Mouse (Mus musculus): Measurements from ENCODE around the gene Dgcr2.

Dgcr2 gene

DNA sequence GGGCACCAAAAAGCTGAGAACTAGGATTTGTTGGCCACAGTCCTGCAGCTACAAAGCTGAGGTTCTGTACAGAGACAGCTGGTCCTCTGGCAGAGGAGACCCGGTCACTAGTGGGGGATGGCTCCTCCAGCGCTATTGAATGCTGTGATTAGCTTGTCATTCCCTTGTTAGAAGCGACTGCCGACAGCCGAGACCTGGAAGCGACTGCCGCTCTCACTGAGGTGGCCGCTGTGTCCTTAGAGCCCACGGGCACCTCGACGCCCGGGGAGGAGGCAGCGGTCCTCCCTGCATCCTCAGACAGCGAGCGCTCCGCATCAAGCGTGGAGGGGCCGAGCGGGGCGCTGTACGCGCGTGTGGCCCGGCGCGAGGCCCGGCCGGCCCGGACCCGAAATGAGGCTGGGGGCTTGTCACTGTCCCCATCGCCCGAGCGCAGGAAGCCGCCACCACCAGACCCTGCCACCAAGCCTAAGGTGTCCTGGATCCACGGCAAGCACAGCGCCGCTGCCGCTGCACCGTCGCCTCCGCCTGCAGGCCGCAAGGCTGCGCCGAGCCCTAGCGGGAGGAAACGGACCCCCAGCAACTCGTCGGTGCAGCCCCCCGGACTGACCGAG, 91.7 kb downstream of the Dgcr2 start:
- no peak for DNase-seq

DNA sequence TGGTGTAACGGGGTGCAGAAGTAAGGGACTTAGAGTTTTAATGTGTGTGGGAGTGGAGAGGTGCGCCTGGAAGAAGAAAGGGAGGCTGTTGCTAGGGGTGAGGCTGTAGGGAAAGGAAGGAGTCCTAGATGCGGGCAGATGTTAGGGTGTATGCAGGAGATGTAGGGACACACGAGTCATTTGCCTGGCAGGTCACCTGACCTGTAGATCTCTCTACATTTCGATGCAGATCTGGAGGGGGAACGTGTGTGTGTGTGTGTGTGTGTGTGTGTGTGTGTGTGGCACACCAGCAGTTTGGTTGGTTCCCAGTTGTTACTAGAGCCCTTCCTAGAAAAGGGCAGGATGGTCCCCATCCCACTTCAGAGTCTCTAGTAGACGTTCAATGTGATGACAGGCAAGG, 93.4 kb downstream of the Dgcr2 start:
- DNase-seq: no peak

DNA sequence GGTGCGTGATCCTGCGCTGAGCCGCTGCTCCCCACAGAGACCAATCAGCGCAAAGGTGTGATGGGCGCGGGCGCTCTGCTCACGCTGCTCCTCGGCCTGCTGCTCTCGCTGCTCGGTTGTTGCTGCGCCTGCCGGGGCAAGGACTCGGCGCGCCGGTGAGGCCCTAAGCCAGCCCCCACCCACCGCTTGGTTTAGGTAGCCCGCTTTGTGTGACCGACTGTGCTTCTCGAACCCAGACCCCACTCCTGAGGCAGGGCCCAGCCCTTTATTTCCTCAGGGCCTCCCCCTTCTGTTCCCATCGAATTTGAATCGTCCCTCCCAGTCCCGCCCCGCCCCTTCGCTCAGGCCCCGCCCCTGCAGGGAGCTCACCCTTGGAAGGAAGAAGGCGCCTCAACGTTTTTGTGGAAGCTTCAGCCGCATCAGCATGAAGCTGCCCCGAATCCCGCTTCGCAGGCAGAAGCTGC, 93.9 kb downstream of the Dgcr2 start:
- peak; percentile 44 for DNase-seq

DNA sequence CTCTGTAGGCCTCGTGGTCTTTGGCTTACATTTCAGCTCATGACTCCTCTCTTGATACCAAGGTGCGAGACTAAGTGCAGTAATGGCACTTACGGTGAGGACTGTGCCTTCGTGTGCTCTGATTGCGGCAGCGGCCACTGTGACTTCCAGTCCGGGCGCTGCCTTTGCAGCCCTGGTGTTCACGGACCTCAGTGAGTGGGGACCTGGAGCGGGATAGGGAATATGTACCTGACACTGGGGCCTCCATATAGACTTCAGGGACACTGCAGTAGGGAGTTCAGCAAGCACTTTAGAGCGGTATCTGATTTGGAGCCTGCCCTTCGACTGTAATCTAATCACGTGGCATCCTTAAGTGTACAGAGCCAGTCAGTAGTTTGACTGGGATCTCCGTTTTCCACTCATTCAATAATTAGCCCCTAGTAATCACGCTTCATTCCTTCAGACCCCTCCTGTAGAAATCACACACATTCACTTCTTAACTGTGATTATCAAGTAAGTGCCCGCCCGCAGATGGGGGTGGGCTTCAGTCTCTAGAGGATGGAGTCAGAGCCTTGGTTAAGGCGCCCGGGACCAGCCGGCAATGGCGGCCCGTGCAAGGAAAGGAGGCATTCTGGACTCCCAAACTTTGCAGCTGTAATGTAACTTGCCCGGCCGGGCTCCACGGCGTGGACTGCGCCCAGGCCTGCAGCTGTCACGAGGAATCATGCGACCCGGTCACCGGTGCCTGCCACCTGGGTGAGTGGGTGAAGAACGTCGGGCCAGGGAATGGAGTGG, 94.5 kb downstream of the Dgcr2 start:
- no peak for DNase-seq

DNA sequence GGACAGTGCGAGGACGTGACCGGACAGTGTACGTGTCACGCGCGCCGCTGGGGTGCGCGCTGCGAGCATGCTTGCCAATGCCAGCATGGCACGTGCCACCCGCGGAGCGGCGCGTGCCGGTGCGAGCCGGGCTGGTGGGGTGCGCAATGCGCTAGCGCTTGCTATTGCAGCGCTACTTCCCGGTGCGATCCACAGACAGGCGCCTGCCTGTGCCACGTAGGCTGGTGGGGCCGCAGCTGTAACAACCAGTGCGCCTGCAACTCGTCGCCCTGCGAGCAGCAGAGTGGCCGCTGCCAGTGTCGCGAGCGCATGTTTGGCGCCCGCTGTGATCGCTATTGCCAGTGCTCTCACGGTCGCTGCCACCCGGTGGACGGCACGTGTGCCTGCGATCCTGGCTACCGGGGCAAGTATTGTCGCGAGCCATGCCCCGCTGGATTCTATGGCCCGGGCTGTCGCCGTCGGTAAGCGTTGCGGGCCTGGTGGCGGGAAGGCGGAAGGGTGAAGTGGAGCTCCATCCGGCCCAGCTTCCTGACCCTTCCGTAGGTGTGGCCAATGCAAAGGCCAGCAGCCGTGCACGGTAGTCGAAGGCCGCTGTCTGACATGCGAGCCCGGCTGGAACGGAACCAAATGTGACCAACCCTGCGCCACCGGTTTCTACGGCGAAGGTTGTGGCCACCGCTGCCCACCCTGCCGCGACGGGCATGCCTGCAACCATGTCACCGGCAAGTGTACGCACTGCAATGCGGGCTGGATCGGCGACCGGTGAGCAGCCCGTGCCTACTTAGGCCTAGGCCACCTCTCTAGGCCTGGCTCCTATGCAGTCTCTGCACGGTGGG, 95.3 kb downstream of the Dgcr2 start:
- peak; percentile 23 for DNase-seq

DNA sequence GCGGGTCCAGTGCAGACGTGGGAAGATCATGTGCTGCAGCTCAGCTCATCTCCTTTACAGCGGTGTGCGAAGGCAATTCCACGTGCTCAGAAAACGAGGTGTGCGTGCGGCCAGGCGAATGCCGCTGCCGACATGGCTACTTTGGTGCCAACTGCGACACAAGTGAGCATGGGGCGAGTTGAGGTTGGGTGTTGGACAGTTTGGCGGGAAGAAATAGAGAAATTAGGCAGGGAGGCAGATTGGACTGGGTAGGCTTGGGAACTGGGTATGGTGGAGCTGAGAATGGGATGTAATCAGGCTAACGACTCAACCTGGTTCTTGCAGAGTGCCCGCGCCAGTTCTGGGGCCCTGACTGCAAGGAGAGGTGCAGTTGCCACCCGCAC, 95.9 kb downstream of the Dgcr2 start:
- DNase-seq: no peak

DNA sequence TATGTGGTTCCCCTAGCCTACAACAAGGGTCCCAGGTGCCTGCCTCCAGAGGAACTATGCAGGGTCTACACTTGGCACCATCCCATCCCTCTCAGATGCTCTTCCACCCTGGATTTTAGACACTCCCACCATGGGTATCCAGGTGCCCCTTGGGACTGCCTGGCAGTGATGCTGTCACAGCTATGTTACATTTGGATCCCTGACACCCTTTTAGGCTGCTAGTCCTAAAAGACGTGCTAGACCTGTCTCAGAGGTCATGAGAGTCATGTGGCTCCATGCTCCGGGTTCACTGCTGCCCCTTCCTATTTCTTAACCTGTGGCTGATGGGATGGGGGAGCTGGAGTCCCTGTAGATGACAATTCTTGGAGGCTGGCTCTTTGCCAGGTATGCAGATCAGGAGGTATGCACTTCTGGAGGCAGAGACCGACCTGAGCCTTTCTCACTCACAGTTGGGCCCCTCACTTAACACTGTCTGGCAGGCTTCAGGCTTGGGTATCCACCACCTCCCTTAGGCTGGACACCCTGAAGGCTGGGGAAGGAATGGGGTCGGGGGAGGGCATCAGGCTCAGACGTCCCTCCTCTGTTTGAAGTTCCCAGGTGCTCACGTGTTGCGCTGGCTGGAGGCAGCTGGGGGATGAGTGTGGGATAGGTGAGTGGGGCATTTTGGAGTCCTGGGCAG, 96.4 kb downstream of the Dgcr2 start:
- no peak for DNase-seq

DNA sequence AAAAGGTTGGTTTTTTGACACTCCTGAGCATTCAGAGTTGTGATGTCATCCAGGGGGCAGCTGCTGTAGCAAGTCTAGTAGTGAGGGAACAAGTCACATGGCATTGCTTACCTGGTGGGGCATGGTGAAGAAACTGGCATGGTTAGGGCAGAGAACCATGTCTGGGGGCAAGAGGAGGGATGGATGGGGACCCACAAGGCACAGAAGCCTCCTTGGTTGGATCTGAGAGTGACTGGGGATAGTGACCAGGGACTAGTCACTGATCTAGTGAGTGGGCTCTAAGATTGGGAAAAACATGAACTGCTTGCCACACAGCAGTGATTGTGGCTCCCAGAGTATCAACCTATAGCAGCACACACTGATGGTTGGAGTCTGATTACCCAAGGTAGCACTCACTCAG, 98.8 kb downstream of the Dgcr2 start:
- DNase-seq: no peak

DNA sequence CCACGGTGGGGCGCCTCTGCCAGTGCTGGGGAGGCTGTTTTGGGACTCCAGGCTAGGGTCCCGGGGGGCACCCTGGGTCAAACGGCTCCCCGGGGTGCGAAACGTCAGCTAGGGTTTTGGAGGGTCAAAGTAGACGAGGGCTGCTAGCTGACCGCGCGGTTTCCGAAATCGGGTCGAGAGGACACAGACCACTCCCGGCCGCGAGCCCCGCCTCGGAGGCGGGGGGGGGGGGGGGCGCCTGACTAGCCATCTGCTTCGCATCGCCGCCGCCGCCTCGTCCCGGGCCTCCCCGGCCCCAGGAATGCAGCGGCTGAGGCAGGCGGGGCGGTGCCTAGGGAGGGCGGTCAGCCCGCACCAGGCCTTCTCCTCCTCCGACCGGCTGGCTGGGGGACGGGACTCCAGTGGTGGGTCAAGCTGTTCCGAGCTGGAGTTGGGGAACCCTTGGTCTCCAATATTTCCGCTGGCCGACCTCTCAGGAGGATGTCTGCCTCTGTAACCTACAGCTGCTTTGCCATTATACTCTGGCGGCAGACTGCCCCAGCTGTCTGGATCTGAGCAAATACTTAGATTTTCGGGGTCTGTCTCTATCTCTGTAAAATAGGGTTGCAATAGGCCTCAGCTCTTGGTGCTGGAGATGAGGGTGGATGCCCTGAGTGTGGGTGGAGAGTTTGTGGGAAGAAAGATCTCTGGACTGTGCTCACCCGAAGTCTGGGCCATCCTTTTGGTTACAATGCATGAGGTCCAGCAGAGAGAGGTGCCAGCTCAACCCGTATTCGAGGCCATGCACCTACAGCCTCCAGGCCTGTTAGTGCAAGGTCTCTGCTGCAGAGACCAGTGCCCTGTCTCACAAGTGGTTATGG, 99.8 kb downstream of the Dgcr2 start:
- DNase-seq: no peak

DNA sequence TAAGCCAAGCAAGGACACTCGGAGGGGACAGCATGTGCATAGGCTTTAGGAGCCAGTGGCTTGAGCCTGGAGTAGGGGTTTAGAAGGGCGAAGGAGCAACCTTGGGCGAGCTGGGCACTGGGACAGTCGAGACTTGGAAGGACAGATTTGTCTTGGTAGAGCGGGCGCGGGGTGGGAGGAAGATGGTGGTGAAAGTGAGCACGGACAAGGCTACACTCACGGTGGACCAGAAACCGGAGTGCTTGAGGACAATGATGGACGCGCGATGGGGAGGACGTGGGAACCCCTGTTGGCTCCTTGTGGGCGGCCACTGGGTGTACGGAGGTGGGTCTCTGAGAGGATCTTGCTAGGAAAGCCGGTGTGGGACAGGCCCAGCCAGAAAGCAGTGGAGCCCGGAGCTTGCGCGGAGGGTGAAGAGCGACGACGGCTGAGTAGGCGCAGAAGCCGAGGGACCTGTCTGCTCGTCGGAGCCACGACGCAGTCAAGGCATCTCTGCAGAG, 100.5 kb downstream of the Dgcr2 start:
- no peak for DNase-seq

DNA sequence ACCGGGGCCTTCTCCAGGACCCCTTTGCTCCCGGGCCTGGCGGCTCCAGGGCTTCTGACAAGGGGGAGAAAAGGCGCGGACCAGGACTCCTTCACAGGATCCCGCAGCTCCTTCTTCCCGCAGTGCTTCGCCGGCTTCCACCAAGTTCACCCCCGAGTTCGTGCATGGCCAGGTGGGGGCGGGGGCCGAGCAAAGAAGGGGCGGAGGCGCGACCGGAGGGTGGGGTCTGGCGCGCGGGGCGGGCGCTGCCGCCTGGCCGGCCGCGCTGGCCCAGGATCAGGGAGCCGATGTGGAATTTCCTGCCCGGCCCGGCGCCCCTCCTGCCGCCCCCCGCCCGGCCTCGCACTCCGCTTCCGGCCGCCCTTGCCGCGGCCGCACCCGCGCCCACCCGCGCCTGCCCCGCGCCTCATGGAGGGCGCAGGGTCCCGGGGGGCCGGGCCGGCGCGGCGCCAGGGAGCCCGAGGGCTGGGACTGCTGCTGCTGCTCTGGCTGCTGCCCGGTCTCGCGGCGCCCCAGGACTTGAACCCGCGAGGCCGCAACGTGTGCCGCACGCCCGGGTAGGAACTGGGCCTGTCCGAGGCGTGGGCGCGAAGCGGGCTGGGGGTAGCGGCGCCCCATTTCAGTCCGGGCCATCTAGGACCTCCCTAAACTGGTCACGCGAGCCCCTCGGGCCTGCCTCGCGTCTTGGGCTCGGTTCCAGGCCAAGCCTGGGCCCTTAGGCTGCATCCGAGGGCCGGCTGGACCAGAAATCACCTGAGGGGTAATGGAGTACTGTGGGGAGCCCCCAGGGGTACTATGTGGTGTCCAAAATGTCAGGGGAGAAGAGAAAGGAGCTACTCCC, 101.2 kb downstream of the Dgcr2 start, which contains the start of gene Scarf2:
TSS of gene Scarf2 (plus strand) at position 312 of the 841 bp plus-strand sequence.
- no peak for DNase-seq

DNA sequence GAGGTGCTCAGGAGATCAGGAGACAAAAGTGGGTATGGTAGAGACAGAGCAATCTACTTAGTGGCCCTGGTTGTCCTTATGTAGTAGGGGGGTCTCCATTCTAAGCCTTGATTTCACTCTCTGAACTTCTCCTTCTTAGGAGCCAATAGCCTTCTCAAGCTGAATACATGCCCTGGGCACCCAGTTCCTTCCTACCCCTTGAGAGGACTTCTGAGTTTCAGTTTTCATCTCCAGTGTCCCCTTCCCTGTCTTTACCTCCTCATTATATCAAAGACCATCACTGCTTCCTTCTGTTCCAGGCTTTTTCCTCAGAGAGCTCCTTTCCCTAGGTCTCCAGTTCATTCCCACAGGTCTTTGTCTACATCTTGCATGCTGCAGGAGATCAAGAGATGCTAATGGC, 101.8 kb downstream of the Dgcr2 start:
- DNase-seq: no peak

DNA sequence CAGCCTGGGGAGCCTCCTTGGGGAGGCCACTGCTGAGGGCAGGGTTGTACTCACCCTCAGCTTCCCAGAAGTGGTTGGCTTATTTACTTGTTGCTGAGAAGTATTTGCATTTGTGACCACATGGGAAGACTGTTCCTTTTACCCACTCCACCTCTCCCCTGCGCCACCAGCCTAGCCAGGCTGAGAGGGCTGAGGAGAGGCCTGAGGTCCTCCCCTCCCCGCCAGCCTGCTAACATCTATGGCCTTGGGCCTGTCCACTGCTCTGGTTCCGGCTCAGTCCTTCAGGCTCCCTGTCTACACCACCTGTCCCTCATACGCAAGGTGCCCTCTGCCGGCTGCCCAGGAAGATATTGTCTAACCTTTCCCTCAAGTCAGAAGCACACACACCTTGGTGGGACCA, 102.7 kb downstream of the Dgcr2 start:
- no peak for DNase-seq

DNA sequence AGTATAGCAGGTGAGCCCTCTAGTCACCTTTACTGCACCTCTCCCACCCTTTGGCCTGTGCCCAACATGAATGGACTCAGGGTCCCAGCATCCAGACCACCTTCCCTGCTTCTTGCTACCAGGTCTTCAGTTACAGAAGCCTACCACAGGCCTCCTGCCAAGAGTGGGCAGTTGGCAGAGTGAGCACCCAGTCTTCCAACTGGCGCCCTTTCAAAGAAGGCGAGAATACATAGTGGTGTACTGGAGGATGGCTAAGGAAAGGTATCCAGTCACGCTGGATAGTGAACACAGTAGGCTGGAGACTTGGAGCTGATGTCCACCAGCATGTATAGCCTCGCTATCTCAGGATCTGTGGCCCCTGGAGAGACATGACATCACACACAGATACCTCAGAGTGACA, 104.3 kb downstream of the Dgcr2 start:
- no peak for DNase-seq

DNA sequence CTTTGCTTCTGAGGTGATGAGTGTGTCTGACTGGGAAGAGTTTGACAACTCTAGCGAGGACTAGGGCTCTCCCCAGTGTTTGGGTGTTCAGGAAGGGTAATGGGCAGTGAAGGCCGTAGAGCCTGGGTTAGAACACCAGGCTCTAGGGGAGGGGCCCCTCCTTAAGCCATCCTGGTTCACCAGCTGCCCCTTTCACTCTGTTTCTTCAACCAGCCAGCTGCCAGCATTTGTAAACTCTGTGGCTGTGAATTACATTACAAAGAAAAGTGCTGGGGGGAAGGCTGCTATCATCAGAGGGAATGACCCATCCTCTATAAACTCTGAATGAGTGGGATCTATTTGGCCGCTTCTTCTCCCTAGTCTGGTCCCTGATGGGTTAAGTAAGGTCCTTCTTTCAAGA, 105.6 kb downstream of the Dgcr2 start:
- no peak for DNase-seq
